Mouse (Mus musculus) urinary bladder, postnatal 14 days (tissue): ENCODE measurements around the gene Vdac2.

ENCODE experiments used
- DNase-seq: peaks from one replicate; pipeline ENCODE4 v3.0.0; 2021; ENCODE audit warnings: low spot score

The Vdac2 gene

GRCm38 (mm10) chr14:21824938-21825337 lies at the start of gene Vdac2:
Vdac2 (plus strand) TSS chr14:21825238.
- no peak for DNase-seq

GRCm38 (mm10) chr14:21776201-21776600 lies 48.8 kb upstream of the Vdac2 start:
- no peak for DNase-seq

DNA sequence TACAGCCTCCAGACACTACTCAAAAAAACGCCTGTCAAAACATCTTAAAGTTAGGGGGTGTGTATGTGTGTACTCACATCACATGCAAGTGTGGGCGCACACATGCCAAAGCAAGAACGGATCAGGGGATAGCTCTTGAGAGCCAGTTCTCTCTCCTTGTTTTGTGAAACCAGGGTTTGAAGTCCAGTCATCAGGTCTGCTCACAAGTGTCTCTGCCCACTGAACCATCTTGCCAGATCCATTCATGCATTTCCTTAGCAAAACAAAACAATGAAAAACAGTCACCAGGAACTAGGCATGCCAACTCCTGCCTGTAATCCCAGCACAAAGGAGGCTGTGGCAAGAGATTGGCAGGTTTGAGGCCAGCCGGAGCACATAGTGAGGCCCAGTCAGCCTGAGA lies 38.5 kb upstream of the Vdac2 start:
- no peak for DNase-seq

DNA sequence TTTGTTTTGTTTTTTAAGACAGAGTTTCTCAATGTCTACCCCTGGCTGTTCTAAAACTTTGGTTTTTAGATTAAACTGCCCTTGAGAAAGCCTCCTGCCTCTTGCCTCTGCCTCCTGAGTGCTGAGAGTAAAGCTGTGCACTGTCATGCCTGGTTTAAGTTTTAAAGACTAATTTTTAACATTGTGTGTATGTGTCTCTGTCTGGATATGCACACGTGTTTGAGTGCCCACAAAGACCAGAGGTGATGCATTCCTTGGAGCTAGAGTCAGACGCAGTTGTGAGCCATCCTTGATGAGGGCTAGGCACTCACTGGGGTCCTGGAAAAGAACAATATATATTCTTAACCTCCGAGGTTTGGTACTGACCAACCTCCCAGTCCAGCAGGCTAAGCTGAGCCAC lies 37.7 kb upstream of the Vdac2 start:
- no peak for DNase-seq

DNA sequence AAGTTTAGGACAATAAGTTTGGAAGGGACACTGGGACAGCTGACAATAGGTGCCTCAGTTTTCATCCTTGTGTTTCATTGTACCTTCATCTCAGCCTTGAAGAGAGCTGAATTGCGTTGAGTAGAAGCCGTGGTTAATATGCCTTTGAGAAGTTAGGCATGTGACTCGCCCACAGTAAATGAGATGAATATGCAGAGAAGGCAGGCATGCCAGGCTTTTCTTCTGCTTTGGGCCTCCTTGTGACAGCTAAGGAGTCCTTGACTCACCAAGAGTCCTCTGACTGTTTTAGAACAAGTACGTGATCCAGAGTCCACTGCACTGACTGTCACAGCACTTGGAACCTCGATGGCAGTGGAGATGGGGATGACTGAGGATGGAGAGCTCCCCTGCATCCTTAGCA lies 36.9 kb upstream of the Vdac2 start:
- no peak for DNase-seq

GRCm38 (mm10) chr14:21790585-21791251 lies 34.3 kb upstream of the Vdac2 start:
- DNase-seq: no peak

DNA sequence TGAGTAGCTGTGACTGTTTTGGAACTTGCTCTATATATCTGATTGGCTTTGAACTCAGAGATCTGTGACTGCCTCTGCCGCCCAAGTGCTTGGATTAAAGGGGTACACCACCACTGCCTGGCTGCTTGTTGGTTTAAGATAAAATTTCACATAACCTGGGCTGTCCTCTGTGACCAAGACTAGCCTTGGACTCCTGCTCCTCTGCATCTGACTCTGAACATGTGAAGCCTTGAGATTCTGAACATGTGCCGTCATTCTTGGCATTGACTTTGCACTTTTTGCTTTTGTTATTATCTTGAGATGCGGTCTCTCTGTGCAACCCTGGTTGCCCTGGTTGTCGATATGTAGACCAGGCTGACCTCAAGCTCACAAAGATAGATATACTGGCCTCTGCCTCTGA lies 33.3 kb upstream of the Vdac2 start:
- DNase-seq: no peak

DNA sequence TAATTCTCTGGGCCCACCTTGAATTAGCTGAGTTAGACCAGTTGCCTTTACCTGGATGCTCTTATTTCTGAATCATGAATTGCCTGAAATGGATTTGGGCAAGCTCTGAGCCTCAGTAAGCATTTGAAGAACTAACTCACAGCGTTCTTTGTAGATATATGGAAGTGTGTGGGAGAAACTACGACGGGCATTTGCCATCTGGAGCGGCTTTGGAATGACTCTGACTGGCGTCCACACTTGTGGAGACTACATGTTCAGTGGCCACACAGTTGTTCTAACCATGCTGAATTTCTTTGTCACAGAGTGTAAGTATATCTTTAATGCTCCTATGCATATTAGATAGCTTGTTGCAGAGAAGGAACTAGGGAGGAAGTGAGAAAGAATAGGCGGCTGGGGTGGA lies 32.8 kb upstream of the Vdac2 start:
- no peak for DNase-seq

DNA sequence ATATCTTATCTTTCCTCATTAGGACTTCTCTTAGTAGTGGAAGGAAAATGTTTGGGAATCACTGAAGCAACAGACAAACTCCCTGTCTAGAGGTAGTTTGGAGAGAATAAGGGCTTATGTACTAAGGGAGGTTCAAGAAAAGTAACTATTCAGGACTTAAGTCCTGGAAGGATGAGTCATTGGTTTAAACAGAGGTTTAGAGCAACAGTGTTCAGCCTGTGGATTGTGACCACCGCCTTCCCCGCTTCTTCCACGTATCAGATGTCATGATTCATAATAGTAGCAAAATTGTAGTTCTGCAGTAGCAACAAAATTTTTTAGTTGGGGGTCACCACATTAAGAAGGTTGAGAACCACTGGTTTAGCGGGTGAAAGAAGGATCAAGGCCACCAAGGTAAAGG lies 24.4 kb upstream of the Vdac2 start:
- no peak for DNase-seq

DNA sequence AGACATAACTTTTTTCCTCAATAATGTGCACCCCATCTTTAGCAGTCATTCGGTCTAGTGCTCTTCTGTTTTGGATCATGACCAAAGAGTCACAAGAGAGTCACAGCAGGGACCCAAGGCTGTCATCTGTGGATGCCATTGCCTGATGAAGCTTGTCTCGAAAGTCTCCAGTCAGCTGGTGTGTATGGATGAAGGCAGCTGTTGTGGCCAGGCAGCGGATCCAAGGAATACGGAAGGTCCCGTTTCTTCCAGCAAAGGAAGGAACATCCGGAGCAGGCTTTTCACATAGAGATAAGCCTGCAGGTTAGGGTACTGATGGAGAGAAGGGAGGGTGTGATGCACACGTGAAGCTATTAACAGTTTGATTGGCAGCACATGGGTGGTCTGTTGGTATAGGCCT lies 23.4 kb upstream of the Vdac2 start:
- DNase-seq: no peak

DNA sequence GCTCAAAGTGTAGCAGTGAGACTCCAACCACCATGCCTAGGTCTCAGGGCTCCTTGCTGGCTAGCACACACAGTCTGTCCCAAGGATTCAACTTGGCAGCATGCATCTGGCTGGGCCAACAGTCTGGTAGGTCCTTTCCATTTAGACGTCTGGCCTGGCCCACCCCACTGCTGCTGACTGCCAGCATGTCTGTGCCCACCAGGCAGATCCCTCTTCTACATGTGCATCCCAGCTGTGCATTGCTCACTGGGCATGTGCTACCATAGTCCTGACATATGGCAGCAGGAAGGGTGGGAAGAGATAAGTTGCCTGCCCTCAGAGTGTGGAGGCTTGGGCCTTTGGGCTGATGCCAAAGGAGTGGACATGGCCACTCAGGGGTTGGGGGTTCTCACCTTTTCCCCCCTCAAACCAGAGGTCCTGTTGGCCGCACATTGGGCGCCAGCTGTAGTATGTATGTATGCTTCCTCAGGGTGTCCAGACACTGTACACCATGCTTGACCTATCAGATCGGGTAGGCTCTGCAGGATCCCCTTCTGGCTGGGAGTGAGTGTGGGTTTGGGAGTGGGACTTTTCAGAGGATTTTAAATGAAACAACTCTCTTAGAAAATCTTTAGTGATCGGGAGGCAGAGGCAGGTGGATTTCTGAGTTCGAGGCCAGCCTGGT lies 22.4 kb upstream of the Vdac2 start:
- DNase-seq: no peak

- no peak for DNase-seq
Measured at GRCm38 (mm10) chr14:21806203-21806602, 18.8 kb upstream of the Vdac2 start.

GRCm38 (mm10) chr14:21806631-21807160 lies 18.3 kb upstream of the Vdac2 start:
- peak; percentile 61 for DNase-seq

DNA sequence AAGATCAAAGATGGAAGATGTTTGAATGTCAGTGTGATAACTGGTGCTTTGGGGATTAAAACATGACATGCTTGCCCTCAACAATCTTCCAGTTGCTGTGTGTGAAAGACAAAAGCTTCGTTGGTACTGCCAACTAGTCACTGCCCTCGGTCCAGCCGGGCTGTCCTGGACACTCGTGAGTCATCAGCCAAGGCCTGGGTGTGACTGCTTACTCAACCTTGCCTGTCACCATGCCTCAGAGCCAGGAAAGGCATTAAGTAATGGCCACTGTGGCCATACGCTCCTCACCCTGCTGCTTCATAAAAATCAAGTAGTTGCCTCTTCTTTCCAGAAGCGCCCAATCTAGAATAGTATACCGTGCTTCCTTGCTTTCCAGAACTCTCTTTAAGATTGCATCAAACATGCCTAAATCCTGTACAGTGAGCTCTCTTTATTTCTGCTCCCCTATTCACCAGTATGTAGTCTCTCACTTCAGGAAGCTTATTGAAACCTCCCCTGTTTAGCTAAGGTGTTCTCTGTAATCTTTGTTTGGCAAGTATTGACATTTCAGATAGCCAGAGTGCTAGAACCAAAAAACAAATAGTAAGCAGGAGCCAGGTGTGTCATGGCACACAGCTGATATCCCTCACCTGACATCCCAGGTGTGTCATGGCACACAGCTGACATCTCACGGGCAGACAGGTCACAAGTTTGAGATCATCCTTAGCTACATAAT lies 16.7 kb upstream of the Vdac2 start:
- DNase-seq: peak; percentile 40

- no peak for DNase-seq
Measured at GRCm38 (mm10) chr14:21809418-21809817, 15.6 kb upstream of the Vdac2 start.

- DNase-seq: no peak
Measured at GRCm38 (mm10) chr14:21811301-21811700, 13.7 kb upstream of the Vdac2 start.

GRCm38 (mm10) chr14:21811744-21812393 lies 13.2 kb upstream of the Vdac2 start:
- DNase-seq: no peak

DNA sequence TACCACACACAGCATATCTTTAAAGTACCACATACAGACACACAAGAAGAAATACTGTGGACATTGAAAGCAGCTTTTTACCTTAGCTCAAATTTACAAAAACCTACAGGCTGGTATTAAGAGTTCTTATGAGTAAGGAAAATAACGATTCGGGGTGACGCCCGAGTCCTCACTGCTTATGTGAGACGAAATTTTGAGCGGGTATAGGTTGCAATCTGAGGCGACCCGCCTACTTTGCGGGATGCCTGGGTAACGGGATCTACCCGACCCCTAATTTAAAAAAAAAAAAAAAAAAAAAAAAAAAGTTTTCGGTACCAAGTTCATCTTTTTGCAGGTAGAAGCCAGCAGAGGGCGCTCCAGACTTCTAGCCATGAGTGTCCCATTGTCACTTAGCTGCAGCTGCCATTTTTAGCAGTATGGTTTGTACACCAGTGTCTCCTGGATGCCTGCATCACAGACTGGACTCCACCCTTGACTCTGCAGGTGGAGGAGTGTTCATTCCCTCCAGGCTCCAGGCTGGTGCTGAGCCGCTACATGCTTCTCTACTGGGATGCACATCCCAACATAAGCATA lies 12.4 kb upstream of the Vdac2 start:
- peak; percentile 75 for DNase-seq

DNA sequence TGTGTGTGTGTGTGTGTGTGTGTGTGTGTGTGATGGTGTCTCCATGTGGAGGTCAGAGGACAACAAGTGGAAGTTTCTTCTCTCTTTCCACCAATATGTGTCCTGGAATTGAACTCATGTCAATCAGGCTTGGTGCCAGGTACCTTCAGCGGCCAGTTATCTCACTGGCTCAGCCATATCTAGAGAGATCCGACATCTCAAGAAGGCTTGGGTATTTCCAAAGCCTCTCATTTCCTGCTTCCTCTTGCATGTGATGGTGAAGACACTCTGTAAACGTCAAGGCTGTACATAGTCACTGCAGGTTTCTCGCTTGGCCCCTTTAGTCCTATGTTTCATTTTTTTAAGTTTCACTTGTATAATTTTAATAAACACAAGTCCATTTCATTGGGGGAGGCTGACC lies 11.8 kb upstream of the Vdac2 start:
- no peak for DNase-seq

- no peak for DNase-seq
Measured at GRCm38 (mm10) chr14:21813847-21814246, 11.2 kb upstream of the Vdac2 start.

- DNase-seq: no peak
Measured at GRCm38 (mm10) chr14:21814606-21815005, 10.4 kb upstream of the Vdac2 start.

DNA sequence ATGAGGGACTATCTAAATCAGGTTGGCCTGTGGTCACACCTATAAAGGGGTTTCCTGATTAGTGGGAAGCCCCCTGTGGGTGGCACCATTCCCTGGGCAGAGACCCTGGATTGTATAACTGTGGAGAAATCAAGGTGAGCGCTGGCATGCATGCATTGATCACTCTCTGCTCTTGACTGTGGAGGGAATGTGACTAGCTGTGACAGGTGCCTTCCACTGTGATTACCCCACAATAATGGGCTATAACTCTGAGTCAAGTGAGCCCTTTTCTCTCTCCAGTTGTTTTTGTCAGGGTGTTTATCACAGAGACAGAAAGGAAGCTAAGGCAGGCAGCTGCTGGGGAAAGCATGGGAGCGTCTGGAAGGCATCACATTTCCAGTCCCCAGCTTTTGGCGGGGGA lies 8.8 kb upstream of the Vdac2 start:
- DNase-seq: no peak
